Mouse (Mus musculus) cerebellum, adult 2 months (tissue): Measurements from ENCODE around the gene Ctrc. TPM values are rescaled to one million over a fixed set of nuclear protein-coding genes. Genes with fewer than 3 reads are reported as not detected.
A peak's percentile ranks its signal among the peaks of the same experiment; 100 is the strongest.

ENCODE experiments used
- DNase-seq, 2 experiments: peaks; one replicate each; pipeline ENCODE4 v3.0.0; 2021
- H3K27ac ChIP-seq: fragments of 200-500 bp; 2 replicates; pipeline ENCODE4 v1.5.1; 2012; ENCODE audit warnings: low read length, control low read depth, inconsistent platforms; ENCODE audit not compliant: insufficient read depth
- H3K27me3 ChIP-seq: fragments of 200-500 bp; 2 replicates; pipeline ENCODE4 v1.6.1; 2012; ENCODE audit warnings: inconsistent platforms, mild to moderate bottlenecking, low read length, moderate library complexity; ENCODE audit not compliant: control insufficient read depth, insufficient read depth
- H3K4me1 ChIP-seq: fragments of 200-500 bp; 2 replicates; pipeline ENCODE4 v1.6.1; 2011; ENCODE audit warnings: low read length; ENCODE audit not compliant: control insufficient read depth, insufficient read depth
- H3K4me3 ChIP-seq: fragments of 200-500 bp; replicated peaks from 2 replicates; pipeline ENCODE3; 2011; ENCODE audit warnings: mild to moderate bottlenecking, low read depth, low read length, control low read depth; ENCODE audit not compliant: insufficient read depth
- CTCF ChIP-seq: fragments of 200-500 bp; IDR thresholded peaks from 2 replicates; pipeline ENCODE4 v1.5.1; 2011; ENCODE audit warnings: low read depth, mild to moderate bottlenecking, control low read depth, low read length, moderate library complexity, borderline replicate concordance; ENCODE audit not compliant: insufficient read depth
- POLR2A ChIP-seq: fragments of 200-500 bp; IDR thresholded peaks from 2 replicates; pipeline ENCODE4 v1.6.1; 2011; ENCODE audit warnings: low read length, control low read depth, borderline replicate concordance; ENCODE audit not compliant: insufficient read depth
- whole genome bisulfite sequencing: fragments of 180-500 bp; shearing (Covaris S2); methylation state at CpG from one replicate; pipeline ENCODE4 v1.1.7; 2018; 5-methylcytosine and 5-hydroxymethylcytosine counted together
- polyA plus RNA-seq: library from polyadenylated mRNA; depleted of rRNA; stranded (reverse); fragments of >200 nt; gene quantifications from 2 replicates; pipeline ENCODE4 v1.2.3, GENCODE M21; 2012

Ctrc gene
- polyA plus RNA-seq, 1 experiment, result not detected

DNA sequence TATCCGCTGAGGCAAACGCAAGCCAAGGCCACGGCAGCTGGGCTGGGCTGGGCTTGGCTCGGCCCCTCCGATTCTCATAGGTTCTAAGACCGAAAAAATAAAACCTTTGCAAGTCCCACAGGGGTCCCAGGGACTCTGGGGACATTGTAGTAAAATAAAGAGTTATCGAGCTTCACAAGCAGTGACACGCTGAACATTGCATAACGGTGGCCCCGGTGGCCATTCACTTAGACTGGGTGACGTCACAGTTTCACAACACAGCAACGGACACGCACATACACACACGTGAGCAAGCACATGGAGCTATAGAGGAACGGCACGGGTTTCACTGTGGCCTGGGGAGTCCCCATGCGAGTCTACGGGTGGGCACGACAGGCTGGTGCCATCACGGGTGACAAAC lies 12.3 kb upstream of the Ctrc start:
- TF ChIP-seq CTCF (no peak), POLR2A (no peak)
- DNase-seq, result no peak
- H3K4me1 ChIP-seq, result peaks cover 8% of the 10 kb centered on the region
- H3K27ac ChIP-seq, result no peak overlapping the region
- WGBS, result 53% methylated on average over 20 of the region's 20 CpGs
- H3K27me3 ChIP-seq, result no peaks in the 10 kb centered on the region
- no peak overlapping the region for H3K4me3 ChIP-seq

DNA sequence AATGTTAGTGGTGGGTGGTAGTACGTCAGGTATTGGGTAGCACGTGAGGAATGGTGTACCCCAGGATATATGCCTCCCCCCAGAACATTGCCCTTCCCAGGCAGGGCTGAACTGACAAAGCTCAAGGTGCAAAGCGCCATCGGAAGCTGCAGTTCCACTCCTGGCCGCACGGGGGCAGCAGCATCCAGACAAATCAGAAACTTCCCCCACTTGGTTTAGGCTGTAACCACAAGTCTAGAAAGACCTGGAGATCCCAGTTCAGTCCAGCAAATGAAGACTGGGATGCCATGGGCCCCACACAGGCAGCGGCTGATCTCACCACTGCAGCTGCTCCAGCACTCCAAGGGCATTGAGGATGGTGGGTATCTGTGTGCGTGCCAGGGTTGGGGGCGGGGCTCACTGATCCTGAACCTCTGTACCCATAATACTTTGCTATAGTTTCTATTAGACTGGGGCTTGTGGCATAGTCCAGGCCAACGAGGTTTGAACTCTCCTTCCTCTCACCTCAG lies 11.3 kb upstream of the Ctrc start:
- H3K27ac ChIP-seq, result no peak overlapping the region
- 12% methylated on average over 10 of the region's 10 CpGs for WGBS

DNA sequence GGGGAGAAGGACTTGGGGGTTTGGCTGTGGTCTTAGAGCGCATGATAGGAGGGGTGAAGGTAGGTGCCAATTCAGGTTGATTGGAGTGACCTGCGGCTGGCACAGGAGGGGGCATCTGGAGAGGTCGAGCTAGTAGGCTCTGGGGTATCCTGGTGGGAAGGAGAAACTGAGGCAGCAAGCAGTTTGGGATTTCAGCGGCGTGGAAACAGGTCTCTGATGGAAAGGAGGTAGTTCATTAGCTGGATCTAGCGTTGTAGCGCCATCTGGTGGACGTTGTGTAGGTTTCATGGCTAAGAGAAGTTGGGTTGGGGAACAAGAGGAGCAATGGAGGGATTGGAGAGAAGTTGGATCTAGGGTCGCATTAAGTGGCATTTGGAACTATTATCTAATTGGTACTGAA lies 7.3 kb upstream of the Ctrc start:
- TF ChIP-seq POLR2A (no peak), CTCF (peak; percentile 77)

More for the DNA sequence above, 11.3 kb upstream of the Ctrc start:
- Histone ChIP-seq H3K4me3 (no peak overlapping the region), H3K27me3 (no peaks in the 10 kb centered on the region), H3K4me1 (peaks cover 8% of the 10 kb centered on the region)
- TF ChIP-seq POLR2A (no peak), CTCF (peak; percentile 98)
- peak; percentile 72 to 84 for DNase-seq

GRCm38 (mm10) chr4:141834536-141835095 lies 11.5 kb downstream of the Ctrc start:
- Histone ChIP-seq H3K27ac (no peak overlapping the region), H3K4me1 (no peaks in the 10 kb centered on the region), H3K4me3 (no peak overlapping the region), H3K27me3 (no peaks in the 10 kb centered on the region)
- TF ChIP-seq CTCF (no peak), POLR2A (no peak)
- DNase-seq, result no peak
- 58% methylated on average over 5 of the region's 5 CpGs for WGBS

More for the DNA sequence above, 7.3 kb upstream of the Ctrc start:
- DNase-seq, result peak; percentile 51 to 58
- no peak overlapping the region for H3K4me3 ChIP-seq
- no peaks in the 10 kb centered on the region for H3K27me3 ChIP-seq
- WGBS, result 45% methylated on average over 9 of the region's 9 CpGs
- H3K4me1 ChIP-seq, result 0 out of 2 replicates have a peak, but pooled peaks cover 3% of the 10 kb centered on the region
- H3K27ac ChIP-seq, result no peak overlapping the region

- TF ChIP-seq POLR2A (no peak), CTCF (no peak)
- Histone ChIP-seq H3K27ac (no peak overlapping the region), H3K4me3 (no peak overlapping the region), H3K27me3 (no peaks in the 10 kb centered on the region), H3K4me1 (no peaks in the 10 kb centered on the region)
- 43% methylated on average over 1 of the region's 1 CpGs for WGBS
- DNase-seq, result no peak
These were observed 12.2 kb downstream of the Ctrc start for GRCm38 (mm10) chr4:141833911-141834310.

DNA sequence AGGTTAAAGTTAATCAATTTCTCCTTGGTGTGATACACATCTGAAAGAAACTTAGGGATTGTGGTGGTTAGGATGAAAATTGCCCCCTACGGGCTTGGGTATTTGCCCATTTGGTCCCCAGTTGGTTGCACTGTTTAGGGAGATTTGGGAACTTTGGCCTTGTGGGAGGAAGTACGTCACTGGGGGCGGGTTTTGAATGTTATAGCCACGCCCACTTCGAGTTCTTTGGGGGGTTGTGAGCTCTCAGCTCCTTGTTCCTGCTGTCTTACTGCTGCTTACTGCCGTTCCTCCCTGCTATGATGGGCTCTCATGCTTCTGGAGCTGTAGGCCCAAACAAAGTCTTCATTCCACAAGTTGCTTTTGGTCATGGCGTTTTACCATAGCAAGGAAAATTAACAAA lies 14.8 kb downstream of the Ctrc start:
- Histone ChIP-seq H3K4me3 (no peak overlapping the region), H3K4me1 (no peaks in the 10 kb centered on the region), H3K27me3 (no peaks in the 10 kb centered on the region), H3K27ac (no peak overlapping the region)
- no peak for TF ChIP-seq POLR2A
- 73% methylated on average over 7 of the region's 7 CpGs for WGBS
- DNase-seq, result no peak

DNA sequence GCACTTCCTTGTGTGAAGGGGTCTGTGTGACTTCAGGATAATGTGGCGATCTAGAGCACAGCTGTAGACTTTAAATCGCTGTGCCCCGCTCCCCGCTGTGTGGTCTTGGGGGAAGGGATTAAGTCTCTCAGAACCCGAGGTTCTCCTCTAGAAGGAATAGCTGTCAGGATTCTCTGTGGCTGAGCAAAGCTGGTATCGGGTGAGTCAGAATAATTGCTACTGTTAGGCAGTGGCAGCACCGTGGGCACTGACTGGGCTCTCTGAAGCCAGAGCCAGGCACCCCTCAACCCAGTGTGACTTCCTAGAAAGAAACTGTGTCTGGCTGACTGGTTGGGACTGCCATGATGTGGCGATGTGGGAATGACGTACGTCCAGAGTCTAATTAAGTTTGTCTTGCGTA lies 15.8 kb downstream of the Ctrc start:
- no peaks in the 10 kb centered on the region for H3K27me3 ChIP-seq
- WGBS, result 56% methylated on average over 11 of the region's 11 CpGs
- no peak for DNase-seq

GRCm38 (mm10) chr4:141828177-141828576 lies 18.0 kb downstream of the Ctrc start:
- Histone ChIP-seq H3K4me3 (no peak overlapping the region), H3K4me1 (no peaks in the 10 kb centered on the region), H3K27me3 (no peaks in the 10 kb centered on the region), H3K27ac (no peak overlapping the region)
- DNase-seq, result peak in 1 of 2 experiments; percentile 16
- 66% methylated on average over 4 of the region's 4 CpGs for WGBS
- no peak for TF ChIP-seq CTCF
- TF ChIP-seq POLR2A, result no peak

More for the DNA sequence above, 15.8 kb downstream of the Ctrc start:
- TF ChIP-seq POLR2A (no peak), CTCF (no peak)
- H3K4me3 ChIP-seq, result no peak overlapping the region
- H3K27ac ChIP-seq, result no peak overlapping the region
- H3K4me1 ChIP-seq, result no peaks in the 10 kb centered on the region

DNA sequence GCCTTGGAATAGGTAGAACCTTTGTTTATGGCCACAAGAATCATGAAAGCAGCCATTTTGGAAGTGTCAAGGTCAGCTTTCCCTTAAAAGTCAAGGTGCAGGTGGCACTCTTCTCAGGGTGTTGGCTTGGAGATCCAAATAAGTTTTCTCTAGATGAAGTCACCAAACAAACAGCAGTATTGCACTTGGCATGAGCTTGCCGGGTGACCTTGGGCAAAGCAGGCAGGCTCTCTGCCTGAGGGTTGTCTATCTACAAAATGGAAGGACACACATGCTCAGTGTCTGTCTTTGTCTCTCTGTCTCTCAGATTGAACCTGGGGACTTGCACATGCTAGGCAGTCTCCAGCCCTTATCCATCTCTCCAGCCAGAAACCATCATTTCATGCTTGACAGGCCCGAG lies 18.8 kb downstream of the Ctrc start:
- no peak for TF ChIP-seq CTCF
- no peak for TF ChIP-seq POLR2A
- WGBS, result 77% methylated on average over 2 of the region's 2 CpGs
- DNase-seq, result no peak
- Histone ChIP-seq H3K27ac (no peak overlapping the region), H3K27me3 (no peaks in the 10 kb centered on the region), H3K4me1 (no peaks in the 10 kb centered on the region), H3K4me3 (no peak overlapping the region)
